Mouse (Mus musculus): ENCODE data around the gene Gne. TPM values are rescaled to one million over a fixed set of nuclear protein-coding genes. Genes with fewer than 3 reads are reported as not detected.

Gene Gne
- polyA plus RNA-seq, 1 experiment: 2.0 TPM

- no peaks in the 10 kb centered on the region for H3K27me3 ChIP-seq (ENCODE audit: control insufficient read depth, insufficient read depth, low read length)
These were observed 60.3 kb downstream of the Gne start for GRCm38 (mm10) chr4:44023681-44024080.

GRCm38 (mm10) chr4:44022766-44023165, 61.2 kb downstream of the Gne start:
- peaks cover 1% of the 10 kb centered on the region for H3K36me3 ChIP-seq (ENCODE audit: control insufficient read depth, insufficient read depth, low read length)
- H3K27me3 ChIP-seq (ENCODE audit: control insufficient read depth, insufficient read depth, low read length): no peaks in the 10 kb centered on the region
- no peak overlapping the region for H3K4me3 ChIP-seq (ENCODE audit: control insufficient read depth, low read depth, low read length)
- no peak for TF ChIP-seq CTCF (IDR thresholded peaks at IDR 0.05; ENCODE audit: control insufficient read depth, insufficient read depth, insufficient replicate concordance, low read depth, low read length)
- no peak for TF ChIP-seq POLR2A (IDR thresholded peaks at IDR 0.05; ENCODE audit: control insufficient read depth, low read depth, low read length)
- H3K27ac ChIP-seq (ENCODE audit: control insufficient read depth, insufficient read depth, low read depth, low read length): no peak overlapping the region
- H3K4me1 ChIP-seq (ENCODE audit: control insufficient read depth, insufficient read depth, low read length): no peaks in the 10 kb centered on the region

More at GRCm38 (mm10) chr4:44023681-44024080, 60.3 kb downstream of the Gne start:
- H3K27ac ChIP-seq (ENCODE audit: control insufficient read depth, insufficient read depth, low read depth, low read length): no peak overlapping the region
- H3K4me1 ChIP-seq (ENCODE audit: control insufficient read depth, insufficient read depth, low read length): no peaks in the 10 kb centered on the region
- no peak overlapping the region for H3K4me3 ChIP-seq (ENCODE audit: control insufficient read depth, low read depth, low read length)
- TF ChIP-seq POLR2A (IDR thresholded peaks at IDR 0.05; ENCODE audit: control insufficient read depth, low read depth, low read length) (no peak), CTCF (IDR thresholded peaks at IDR 0.05; ENCODE audit: control insufficient read depth, insufficient read depth, insufficient replicate concordance, low read depth, low read length) (no peak)
- H3K36me3 ChIP-seq (ENCODE audit: control insufficient read depth, insufficient read depth, low read length): peaks cover 1% of the 10 kb centered on the region

GRCm38 (mm10) chr4:44022323-44022722, 61.7 kb downstream of the Gne start:
- Histone ChIP-seq H3K4me1 (ENCODE audit: control insufficient read depth, insufficient read depth, low read length) (no peaks in the 10 kb centered on the region), H3K36me3 (ENCODE audit: control insufficient read depth, insufficient read depth, low read length) (peaks cover 1% of the 10 kb centered on the region), H3K27ac (ENCODE audit: control insufficient read depth, insufficient read depth, low read depth, low read length) (no peak overlapping the region), H3K4me3 (ENCODE audit: control insufficient read depth, low read depth, low read length) (no peak overlapping the region), H3K27me3 (ENCODE audit: control insufficient read depth, insufficient read depth, low read length) (no peaks in the 10 kb centered on the region)
- no peak for TF ChIP-seq POLR2A (IDR thresholded peaks at IDR 0.05; ENCODE audit: control insufficient read depth, low read depth, low read length)
- no peak for TF ChIP-seq CTCF (IDR thresholded peaks at IDR 0.05; ENCODE audit: control insufficient read depth, insufficient read depth, insufficient replicate concordance, low read depth, low read length)

GRCm38 (mm10) chr4:44016791-44017190, 67.2 kb downstream of the Gne start:
- H3K27me3 ChIP-seq (ENCODE audit: control insufficient read depth, insufficient read depth, low read length): no peaks in the 10 kb centered on the region
- H3K27ac ChIP-seq (ENCODE audit: control insufficient read depth, insufficient read depth, low read depth, low read length): no peak overlapping the region
- H3K4me3 ChIP-seq (ENCODE audit: control insufficient read depth, low read depth, low read length): no peak overlapping the region
- TF ChIP-seq CTCF (IDR thresholded peaks at IDR 0.05; ENCODE audit: control insufficient read depth, insufficient read depth, insufficient replicate concordance, low read depth, low read length) (no peak), POLR2A (IDR thresholded peaks at IDR 0.05; ENCODE audit: control insufficient read depth, low read depth, low read length) (no peak)
- H3K36me3 ChIP-seq (ENCODE audit: control insufficient read depth, insufficient read depth, low read length): no peaks in the 10 kb centered on the region; the same call in 1 of the 2 replicates
- peaks cover 10% of the 10 kb centered on the region for H3K4me1 ChIP-seq (ENCODE audit: control insufficient read depth, insufficient read depth, low read length)

GRCm38 (mm10) chr4:44016071-44016470, 67.9 kb downstream of the Gne start:
- no peak overlapping the region for H3K27ac ChIP-seq (ENCODE audit: control insufficient read depth, insufficient read depth, low read depth, low read length)
- TF ChIP-seq CTCF (IDR thresholded peaks at IDR 0.05; ENCODE audit: control insufficient read depth, insufficient read depth, insufficient replicate concordance, low read depth, low read length) (no peak), POLR2A (IDR thresholded peaks at IDR 0.05; ENCODE audit: control insufficient read depth, low read depth, low read length) (no peak)
- no peaks in the 10 kb centered on the region for H3K27me3 ChIP-seq (ENCODE audit: control insufficient read depth, insufficient read depth, low read length)
- no peak overlapping the region for H3K4me3 ChIP-seq (ENCODE audit: control insufficient read depth, low read depth, low read length)
- peaks cover 10% of the 10 kb centered on the region for H3K4me1 ChIP-seq (ENCODE audit: control insufficient read depth, insufficient read depth, low read length)
- H3K36me3 ChIP-seq (ENCODE audit: control insufficient read depth, insufficient read depth, low read length): no peaks in the 10 kb centered on the region; the same call in 1 of the 2 replicates

GRCm38 (mm10) chr4:44013391-44014070, 70.4 kb downstream of the Gne start:
- Histone ChIP-seq H3K27me3 (ENCODE audit: control insufficient read depth, insufficient read depth, low read length) (no peaks in the 10 kb centered on the region), H3K27ac (ENCODE audit: control insufficient read depth, insufficient read depth, low read depth, low read length) (no peak overlapping the region), H3K4me1 (ENCODE audit: control insufficient read depth, insufficient read depth, low read length) (peaks cover 10% of the 10 kb centered on the region), H3K36me3 (ENCODE audit: control insufficient read depth, insufficient read depth, low read length) (no peaks in the 10 kb centered on the region), H3K4me3 (ENCODE audit: control insufficient read depth, low read depth, low read length) (peak overlapping the region; percentile 99)
- TF ChIP-seq CTCF (IDR thresholded peaks at IDR 0.05; ENCODE audit: control insufficient read depth, insufficient read depth, insufficient replicate concordance, low read depth, low read length) (no peak), POLR2A (IDR thresholded peaks at IDR 0.05; ENCODE audit: control insufficient read depth, low read depth, low read length) (no peak)

- H3K27ac ChIP-seq (ENCODE audit: control insufficient read depth, insufficient read depth, low read depth, low read length): peak overlapping the region; percentile 74
- H3K4me1 ChIP-seq (ENCODE audit: control insufficient read depth, insufficient read depth, low read length): peaks cover 10% of the 10 kb centered on the region
- H3K27me3 ChIP-seq (ENCODE audit: control insufficient read depth, insufficient read depth, low read length): no peaks in the 10 kb centered on the region
- H3K4me3 ChIP-seq (ENCODE audit: control insufficient read depth, low read depth, low read length): peak overlapping the region; percentile 99
- no peaks in the 10 kb centered on the region for H3K36me3 ChIP-seq (ENCODE audit: control insufficient read depth, insufficient read depth, low read length)
- TF ChIP-seq POLR2A (IDR thresholded peaks at IDR 0.05; ENCODE audit: control insufficient read depth, low read depth, low read length): peak; percentile 94
- no peak for TF ChIP-seq CTCF (IDR thresholded peaks at IDR 0.05; ENCODE audit: control insufficient read depth, insufficient read depth, insufficient replicate concordance, low read depth, low read length)
These were observed 71.3 kb downstream of the Gne start for GRCm38 (mm10) chr4:44012376-44013367.
